Mouse (Mus musculus) cortical plate, adult 2 months (tissue): ENCODE results near the gene Scarb2.

Experiments
- CTCF ChIP-seq: fragments of 200-500 bp; IDR thresholded peaks from 2 replicates; pipeline ENCODE4 v1.5.1; 2011; ENCODE audit warnings: mild to moderate bottlenecking, control low read depth, low read length; ENCODE audit not compliant: insufficient read depth; ENCODE audit errors: extremely low read depth
- POLR2A ChIP-seq: fragments of 200-500 bp; IDR thresholded peaks from 2 replicates; pipeline ENCODE4 v1.6.1; 2011; ENCODE audit warnings: mild to moderate bottlenecking, low read length, control low read depth; ENCODE audit not compliant: insufficient read depth; ENCODE audit errors: extremely low read depth

DNA sequence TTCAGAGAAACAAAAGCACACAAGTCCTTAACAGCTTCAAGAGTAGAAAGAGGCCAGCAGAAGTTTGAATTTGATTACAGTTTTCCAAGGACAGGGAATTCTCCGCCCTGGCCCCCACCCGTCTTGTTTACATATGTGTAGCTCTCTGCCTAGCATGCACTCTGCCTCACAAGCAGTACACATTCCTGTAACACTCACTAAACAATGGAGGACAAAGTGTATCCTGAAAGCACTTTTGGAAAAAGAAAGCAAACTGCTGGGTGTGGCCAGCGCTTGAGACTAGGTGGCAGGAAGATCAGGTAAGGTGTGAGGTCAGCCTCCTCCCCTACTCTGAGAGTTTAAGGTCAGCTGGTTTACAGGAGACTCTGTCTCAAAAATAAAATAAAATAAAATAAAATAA, 8.4 kb downstream of the Scarb2 start:
- TF ChIP-seq CTCF (no peak), POLR2A (no peak)
